Mouse (Mus musculus) heart, embryonic 14.5 days (tissue): ENCODE data around the gene Map3k19. TPM values are rescaled to one million over a fixed set of nuclear protein-coding genes. Genes with fewer than 3 reads are reported as not detected.

Experiments
- ATAC-seq: fragments of 200-750 bp; cut with Nextera tagmentation; 2 replicates; pipeline ENCODE4 v1.8.0; 2017; ENCODE audit warnings: low read depth, moderate TSS enrichment; ENCODE audit not compliant: insufficient number of reproducible peaks, insufficient read depth, low FRiP score
- H3K27ac ChIP-seq, 2 experiments: fragments of 200-500 bp in 1 of 2; fragments of 300-500 bp in 1 of 2; sonication (generic) in 1 of 2; replicated peaks in 1 of 2; 2 replicates each; pipeline ENCODE4 v1.5.1; 2012 to 2014; ENCODE audit warnings: low read depth in 2 of 2, low read length in 2 of 2, control low read depth in 1 of 2, mild to moderate bottlenecking in 1 of 2, mixed read lengths in 1 of 2; ENCODE audit not compliant: control insufficient read depth in 1 of 2, insufficient read depth in 1 of 2
- H3K27me3 ChIP-seq: fragments of 300-500 bp; sonication (generic); 2 replicates; pipeline ENCODE4 v1.6.1; 2014; ENCODE audit warnings: mild to moderate bottlenecking, low read length, control low read depth; ENCODE audit not compliant: control insufficient read depth, insufficient read depth
- H3K36me3 ChIP-seq: fragments of 300-500 bp; sonication (generic); 2 replicates; pipeline ENCODE4 v1.6.1; 2014; ENCODE audit warnings: mild to moderate bottlenecking, control low read depth, low read length, mixed read lengths; ENCODE audit not compliant: control insufficient read depth, insufficient read depth
- H3K4me1 ChIP-seq, 2 experiments: fragments of 200-500 bp in 1 of 2; fragments of 300-500 bp in 1 of 2; sonication (generic) in 1 of 2; 2 replicates each; pipeline ENCODE4 v1.6.1; 2012 to 2014; ENCODE audit warnings: low read length in 2 of 2, control low read depth in 1 of 2, mixed read lengths in 1 of 2; ENCODE audit not compliant: control insufficient read depth in 2 of 2, insufficient read depth in 2 of 2
- H3K4me2 ChIP-seq: fragments of 300-500 bp; sonication (generic); 2 replicates; pipeline ENCODE4 v1.6.1; 2014; ENCODE audit warnings: mild to moderate bottlenecking, low read length
- H3K4me3 ChIP-seq, 2 experiments: fragments of 200-500 bp in 1 of 2; fragments of 300-500 bp in 1 of 2; sonication (generic) in 1 of 2; 2 replicates each; pipeline ENCODE4 v1.5.1; 2012 to 2014; ENCODE audit warnings: low read length in 2 of 2, mild to moderate bottlenecking in 2 of 2, control low read depth in 1 of 2, low read depth in 1 of 2, moderate library complexity in 1 of 2; ENCODE audit not compliant: control insufficient read depth in 1 of 2, insufficient read depth in 1 of 2
- H3K9ac ChIP-seq: fragments of 300-500 bp; sonication (generic); 2 replicates; pipeline ENCODE4 v1.6.1; 2014; ENCODE audit warnings: mild to moderate bottlenecking, low read length
- H3K9me3 ChIP-seq: fragments of 300-500 bp; sonication (generic); 2 replicates; pipeline ENCODE4 v1.6.1; 2016; ENCODE audit warnings: low read length, control low read depth; ENCODE audit not compliant: control insufficient read depth
- WGBS: fragments of 180-500 bp; shearing (Covaris S2); extraction: QIAGEN DNeasy Blood & Tissue Kit; methylation state at CpG from one replicate; pipeline ENCODE4 v1.1.7; 2014; 5-methylcytosine and 5-hydroxymethylcytosine counted together
- polyA plus RNA-seq: library from polyadenylated mRNA; unstranded; fragments of >200 nt; fragmentation: Nextera tagmentation; extraction: Ambion mirVana; gene quantifications from 2 replicates; pipeline ENCODE4 v1.2.1, GENCODE M21; 2014

Map3k19 gene
- polyA plus RNA-seq, 1 experiment from 2014 or later, result not detected

GRCm38 (mm10) chr1:127833714-127834113, 21.1 kb downstream of the Map3k19 start:
- Histone ChIP-seq H3K4me1 (peaks cover 3 to 7% of the 10 kb centered on the region in 2 experiments; a peak in 1 of 4 replicates), H3K4me2 (no peak overlapping the region), H3K9ac (no peak overlapping the region), H3K27ac (no peak overlapping the region), H3K9me3 (no peaks in the 10 kb centered on the region), H3K36me3 (no peaks in the 10 kb centered on the region), H3K27me3 (no peaks in the 10 kb centered on the region), H3K4me3 (no peak overlapping the region)
- ATAC-seq, result no peak
- 57% methylated on average over 1 of the region's 2 CpGs for WGBS

- Histone ChIP-seq H3K27ac (no peak overlapping the region), H3K4me2 (no peak overlapping the region), H3K27me3 (no peaks in the 10 kb centered on the region), H3K4me3 (no peak overlapping the region), H3K4me1 (0 out of 4 replicates have a peak, but pooled peaks cover 0 to 3% of the 10 kb centered on the region in 2 experiments), H3K9me3 (no peaks in the 10 kb centered on the region), H3K36me3 (no peaks in the 10 kb centered on the region), H3K9ac (no peak overlapping the region)
- no peak for ATAC-seq
- 80% methylated on average over 13 of the region's 13 CpGs for WGBS
Measured at GRCm38 (mm10) chr1:127830215-127830921, 24.5 kb downstream of the Map3k19 start.

DNA sequence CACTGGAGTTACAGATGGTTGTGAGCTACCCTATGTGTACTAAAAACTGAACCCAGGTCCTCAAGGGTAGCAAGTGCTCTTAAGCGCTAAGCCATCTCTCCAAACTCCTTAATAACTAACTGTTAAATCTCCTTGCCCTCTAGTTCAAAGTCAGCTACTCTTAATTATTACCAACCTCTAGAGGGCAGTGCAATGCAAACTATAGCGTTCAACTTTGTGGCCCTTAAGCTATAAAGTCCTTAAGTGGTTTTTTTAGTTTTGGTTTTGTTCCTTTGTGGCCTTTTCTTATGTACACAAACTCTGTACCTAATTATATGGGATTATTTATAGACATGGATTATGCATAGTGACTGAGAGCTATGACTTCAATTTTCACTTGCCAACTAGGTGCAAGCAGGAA, 27.5 kb downstream of the Map3k19 start:
- no peak for ATAC-seq
- no peak overlapping the region for H3K9ac ChIP-seq

DNA sequence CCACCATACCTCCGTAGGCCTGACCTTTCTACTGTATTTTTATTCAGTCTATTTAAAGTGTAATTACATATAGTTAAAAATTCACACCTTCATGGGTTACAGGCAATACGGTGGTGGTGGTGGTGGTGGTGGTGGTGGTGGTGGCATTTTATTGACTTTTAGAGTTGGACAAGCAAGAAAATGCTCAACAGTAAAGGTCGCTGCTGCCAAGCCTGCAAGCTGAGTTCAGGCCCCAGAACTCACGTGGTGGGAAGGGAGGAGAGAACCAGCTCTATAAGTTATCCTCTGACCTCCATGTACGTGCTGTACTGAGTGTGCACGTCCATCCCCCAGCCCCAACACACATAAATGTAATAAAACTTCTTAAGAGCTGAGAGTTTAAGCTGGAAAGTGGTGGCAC, 38.5 kb downstream of the Map3k19 start:
- Histone ChIP-seq H3K36me3 (no peaks in the 10 kb centered on the region), H3K4me1 (peaks cover 3 to 7% of the 10 kb centered on the region in 2 experiments; a peak in 1 of 4 replicates), H3K27me3 (no peaks in the 10 kb centered on the region), H3K4me2 (no peak overlapping the region), H3K4me3 (no peak overlapping the region), H3K9ac (no peak overlapping the region), H3K27ac (no peak overlapping the region), H3K9me3 (no peaks in the 10 kb centered on the region)
- ATAC-seq, result no peak
- WGBS, result 78% methylated on average over 6 of the region's 6 CpGs

More for the DNA sequence above, 27.5 kb downstream of the Map3k19 start:
- Histone ChIP-seq H3K27me3 (no peaks in the 10 kb centered on the region), H3K4me3 (no peak overlapping the region), H3K9me3 (no peaks in the 10 kb centered on the region), H3K36me3 (no peaks in the 10 kb centered on the region), H3K4me1 (no peaks in the 10 kb centered on the region), H3K4me2 (no peak overlapping the region), H3K27ac (no peak overlapping the region)
- WGBS, result 15% methylated on average over 2 of the region's 2 CpGs

DNA sequence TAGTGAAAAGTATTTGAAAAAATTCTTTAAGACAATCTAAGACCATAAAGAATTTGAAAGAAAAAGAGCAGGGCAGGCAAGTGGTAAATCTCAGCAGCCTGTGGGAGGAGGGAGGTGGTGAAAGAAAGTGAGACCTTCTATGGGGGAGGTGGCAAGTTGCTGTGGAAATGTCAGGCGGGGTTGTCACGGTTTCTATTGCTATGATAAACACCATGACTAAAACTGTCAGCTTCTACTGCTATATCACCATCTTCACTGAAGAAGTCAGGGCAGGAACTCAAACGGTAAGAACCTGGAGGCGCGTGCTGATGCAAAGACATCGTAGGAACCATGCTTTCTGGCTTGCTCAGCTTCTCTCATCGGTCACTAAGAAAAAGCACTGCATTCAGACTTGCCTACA, 41.9 kb downstream of the Map3k19 start:
- Histone ChIP-seq H3K27ac (no peak overlapping the region), H3K36me3 (peaks cover 2% of the 10 kb centered on the region), H3K9ac (no peak overlapping the region), H3K4me3 (no peak overlapping the region), H3K4me1 (peaks cover 3 to 7% of the 10 kb centered on the region in 2 experiments; a peak in 1 of 4 replicates), H3K27me3 (no peaks in the 10 kb centered on the region), H3K4me2 (peak overlapping the region; percentile 11; the same call in 1 of the 2 replicates), H3K9me3 (no peaks in the 10 kb centered on the region)
- WGBS, result 42% methylated on average over 7 of the region's 7 CpGs
- ATAC-seq, result no peak

- H3K27ac ChIP-seq, result no peak overlapping the region
- no peak overlapping the region for H3K4me3 ChIP-seq
- H3K4me2 ChIP-seq, result no peak overlapping the region
- peaks cover 3 to 7% of the 10 kb centered on the region in 2 experiments; a peak in 1 of 4 replicates for H3K4me1 ChIP-seq
- H3K36me3 ChIP-seq, result peaks cover 27% of the 10 kb centered on the region
- H3K27me3 ChIP-seq, result no peaks in the 10 kb centered on the region
- H3K9ac ChIP-seq, result no peak overlapping the region
- WGBS, result 92% methylated on average over 7 of the region's 7 CpGs
- H3K9me3 ChIP-seq, result no peaks in the 10 kb centered on the region
- no peak for ATAC-seq
Measured at GRCm38 (mm10) chr1:127808671-127809070, 46.2 kb downstream of the Map3k19 start.

- ATAC-seq, result no peak
- WGBS, result 84% methylated on average over 8 of the region's 8 CpGs
- Histone ChIP-seq H3K9ac (no peak overlapping the region), H3K27me3 (no peaks in the 10 kb centered on the region), H3K27ac (no peak overlapping the region), H3K36me3 (peaks cover 68% of the 10 kb centered on the region), H3K4me2 (no peak overlapping the region), H3K4me1 (peaks cover 2 to 4% of the 10 kb centered on the region in 2 experiments; a peak in 3 of 4 replicates), H3K9me3 (no peaks in the 10 kb centered on the region), H3K4me3 (no peak overlapping the region)
Measured at GRCm38 (mm10) chr1:127802916-127803315, 51.9 kb downstream of the Map3k19 start.
